Mouse (Mus musculus) embryo, embryonic 11 days (tissue): ENCODE results near the gene Ddx49.

Experiments
- DNase-seq: peaks from one replicate; pipeline ENCODE4 v3.0.0-alpha.2; 2015

Gene Ddx49

DNA sequence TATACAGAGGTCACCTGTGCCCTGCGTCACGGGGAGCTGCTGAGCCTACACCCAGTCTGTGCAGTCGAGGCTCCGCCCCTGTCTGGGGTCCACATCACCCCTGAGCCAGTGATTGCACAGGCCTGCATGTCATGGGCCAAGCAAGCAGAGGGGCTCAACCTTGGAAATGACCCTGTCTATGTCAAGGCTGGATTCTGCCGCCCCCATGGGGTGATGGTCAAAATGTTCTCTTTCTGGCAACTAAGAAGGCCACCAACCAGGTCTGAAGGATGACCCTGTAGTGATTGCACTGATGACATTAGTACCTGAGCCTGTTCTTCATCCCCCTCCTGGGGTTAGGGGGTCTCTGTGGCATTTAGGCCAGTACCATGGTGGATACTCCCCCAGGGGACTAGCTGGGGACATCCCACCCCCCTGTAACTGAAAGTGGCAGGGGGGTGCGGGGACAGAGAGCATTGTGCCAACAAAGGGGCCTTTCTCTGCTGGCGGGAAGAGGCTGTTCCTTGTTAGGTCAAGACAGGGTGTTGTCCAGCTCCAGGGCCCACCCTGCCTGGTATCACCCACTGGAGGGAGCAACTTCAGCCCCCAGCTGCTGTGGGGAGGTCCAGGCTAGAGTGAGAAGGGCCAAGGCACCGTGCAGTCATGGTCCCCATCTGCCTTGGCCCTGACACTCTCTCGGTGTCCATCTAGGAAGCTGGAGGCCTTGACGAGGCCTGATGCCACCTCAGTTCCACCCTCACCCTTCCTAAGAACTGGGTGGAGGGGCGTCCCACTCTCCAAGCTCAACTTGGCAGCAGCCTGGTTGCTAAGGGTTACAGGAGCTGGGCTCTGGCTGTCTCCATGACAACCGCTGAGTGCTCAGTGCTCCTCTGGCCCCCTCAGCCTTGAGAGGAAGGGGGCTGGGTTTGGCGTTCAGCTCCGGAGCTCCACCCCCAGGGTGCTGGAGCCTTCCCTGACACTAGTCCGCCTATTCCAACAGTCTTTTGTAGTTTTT is 14.5 kb upstream of the Ddx49 start:
- DNase-seq, result peak; percentile 94

- peak; percentile 87 for DNase-seq
Measured at GRCm38 (mm10) chr8:70315624-70316510, 13.6 kb upstream of the Ddx49 start, which contains the start of gene Cers1. Gene Cers1, plus strand, starts transcription at chr8:70315775.

- DNase-seq, result no peak
Measured at GRCm38 (mm10) chr8:70313399-70313798, 11.1 kb upstream of the Ddx49 start.

- DNase-seq, result peak; percentile 45
Measured at GRCm38 (mm10) chr8:70309311-70309710, 7.0 kb upstream of the Ddx49 start.

GRCm38 (mm10) chr8:70302901-70303300 is 612 bp upstream of the Ddx49 start:
- DNase-seq, result no peak

- no peak for DNase-seq
Measured at GRCm38 (mm10) chr8:70300881-70301280, 1.4 kb downstream of the Ddx49 start.

DNA sequence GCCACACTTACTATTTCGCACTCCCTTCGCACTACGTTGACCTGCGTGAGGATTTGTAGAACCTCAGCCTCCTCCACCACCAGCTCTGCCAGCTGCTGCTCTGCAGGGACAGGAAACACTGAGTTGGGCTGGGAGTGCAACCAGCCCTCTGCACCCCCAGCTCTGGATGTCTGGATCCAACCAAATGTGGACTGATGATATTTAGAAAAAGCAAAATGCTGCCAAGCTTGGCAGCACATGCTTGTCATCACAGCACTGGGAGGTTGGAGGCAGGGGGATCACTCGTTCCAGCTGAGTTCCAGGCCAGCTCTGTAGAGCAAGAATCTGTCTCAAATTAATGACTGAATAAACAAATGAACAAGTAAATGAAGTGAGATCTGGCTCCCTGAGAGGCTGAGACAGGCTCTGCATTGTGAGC is 8.3 kb downstream of the Ddx49 start:
- no peak for DNase-seq

GRCm38 (mm10) chr8:70286737-70287136 is 15.6 kb downstream of the Ddx49 start:
- DNase-seq, result no peak

GRCm38 (mm10) chr8:70285304-70285703 is 17.0 kb downstream of the Ddx49 start:
- no peak for DNase-seq

DNA sequence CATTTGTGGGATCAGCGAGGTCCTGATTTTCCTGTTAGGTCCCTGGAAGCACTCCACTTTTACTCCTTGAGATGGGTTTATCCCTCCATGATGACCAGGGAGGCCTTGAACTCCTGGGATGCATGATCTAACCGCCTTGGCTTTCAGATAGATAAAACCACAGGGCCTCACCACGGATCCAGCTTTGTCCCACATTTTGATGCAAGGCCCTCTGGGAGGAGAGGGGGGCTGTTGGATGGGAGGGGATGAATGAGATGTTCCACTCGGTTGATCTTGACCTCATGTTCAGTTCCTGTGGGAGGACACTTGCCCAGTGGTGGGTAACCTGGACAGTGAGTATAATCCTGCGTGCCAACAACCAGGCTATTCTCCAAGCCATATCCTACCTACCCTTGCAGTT is 17.9 kb downstream of the Ddx49 start:
- DNase-seq, result no peak

GRCm38 (mm10) chr8:70283136-70284077 is 18.9 kb downstream of the Ddx49 start:
- peak; percentile 42 for DNase-seq

DNA sequence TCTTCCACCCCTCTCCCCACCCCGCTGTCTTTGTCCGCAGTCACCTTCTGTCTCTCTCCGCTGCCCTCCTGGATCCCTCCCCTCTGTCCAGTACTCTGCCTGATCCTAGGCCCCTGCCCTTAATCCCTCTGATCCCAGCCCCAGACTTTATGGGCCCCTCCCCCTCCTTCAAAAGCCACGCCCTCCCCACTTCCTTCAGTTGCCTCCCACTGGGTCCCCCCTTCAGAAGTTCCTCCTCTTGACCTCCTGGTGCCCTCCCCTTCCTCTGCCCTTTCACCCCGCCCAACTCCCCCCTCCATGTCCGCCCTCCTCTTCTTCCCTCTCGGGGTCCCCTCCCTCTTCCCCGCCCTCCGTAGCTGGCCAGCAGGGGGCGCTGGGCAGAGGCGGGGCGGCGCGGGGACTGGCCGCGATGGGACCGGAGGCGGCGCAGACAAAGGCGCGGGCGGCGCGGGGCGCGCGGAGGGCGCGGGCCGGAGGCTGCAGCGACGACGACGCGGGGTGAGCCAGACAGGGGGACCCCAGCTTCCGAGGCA is 19.6 kb downstream of the Ddx49 start, which contains the start of gene Homer3:
TSS of gene Homer3 (plus strand) at position 225 of the 533 bp plus-strand sequence.
- DNase-seq, result peak; percentile 94

GRCm38 (mm10) chr8:70281001-70281400 is 21.3 kb downstream of the Ddx49 start:
- no peak for DNase-seq

DNA sequence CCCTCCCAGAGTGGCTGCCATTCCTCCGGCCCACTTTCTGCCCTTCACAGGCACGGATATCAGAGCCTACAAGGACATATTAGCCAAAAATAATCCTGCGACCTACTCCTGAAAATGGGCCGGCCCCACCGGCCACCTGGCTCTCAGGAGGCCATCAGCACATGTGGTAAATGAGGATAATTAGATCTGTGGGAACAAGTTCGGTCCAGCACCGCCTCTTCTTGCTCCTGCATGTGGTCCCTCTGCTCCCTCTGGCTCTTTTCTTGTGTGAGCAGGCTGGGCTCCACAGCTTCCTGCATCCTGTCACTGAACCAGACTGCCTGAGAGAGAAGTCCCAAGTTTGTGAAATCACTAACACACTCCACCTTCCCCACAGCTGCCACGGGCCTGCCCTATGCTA is 23.0 kb downstream of the Ddx49 start:
- no peak for DNase-seq

- DNase-seq, result no peak
Measured at GRCm38 (mm10) chr8:70278175-70278574, 24.1 kb downstream of the Ddx49 start.

GRCm38 (mm10) chr8:70276476-70276875 is 25.8 kb downstream of the Ddx49 start:
- DNase-seq, result no peak

GRCm38 (mm10) chr8:70274350-70274749 is 27.9 kb downstream of the Ddx49 start:
- DNase-seq, result no peak

GRCm38 (mm10) chr8:70272949-70273348 is 29.3 kb downstream of the Ddx49 start:
- DNase-seq, result no peak

GRCm38 (mm10) chr8:70268799-70269565 is 33.3 kb downstream of the Ddx49 start:
- peak; percentile 39 for DNase-seq

DNA sequence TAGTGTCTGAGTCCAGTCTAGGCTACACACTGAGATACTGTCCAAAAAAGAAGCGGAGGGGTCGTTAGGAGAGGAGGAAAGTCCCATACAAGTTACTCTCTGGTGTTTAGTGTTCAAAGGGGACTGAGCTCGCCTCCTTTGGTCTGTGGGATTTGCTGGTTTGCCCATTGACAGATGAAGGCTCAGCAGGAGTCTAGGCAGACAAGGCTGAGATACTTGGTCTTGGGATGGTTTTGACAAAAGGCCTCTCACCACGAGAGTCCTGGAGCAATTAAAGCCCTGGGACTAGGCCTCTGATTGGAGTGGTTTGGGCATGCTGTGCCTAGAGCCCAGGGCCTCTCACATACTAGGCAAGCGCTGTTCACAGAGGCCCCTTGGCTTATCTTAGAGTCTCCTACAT is 34.0 kb downstream of the Ddx49 start:
- no peak for DNase-seq

GRCm38 (mm10) chr8:70267674-70268073 is 34.6 kb downstream of the Ddx49 start:
- DNase-seq, result no peak
